Mouse (Mus musculus): ENCODE measurements around the gene Flrt1.

Gene Flrt1

GRCm38 (mm10) chr19:7105544-7105943 is at the start of gene Flrt1:
TSS of gene Flrt1 (minus strand) at chr19:7105729.
- DNase-seq, result no peak

DNA sequence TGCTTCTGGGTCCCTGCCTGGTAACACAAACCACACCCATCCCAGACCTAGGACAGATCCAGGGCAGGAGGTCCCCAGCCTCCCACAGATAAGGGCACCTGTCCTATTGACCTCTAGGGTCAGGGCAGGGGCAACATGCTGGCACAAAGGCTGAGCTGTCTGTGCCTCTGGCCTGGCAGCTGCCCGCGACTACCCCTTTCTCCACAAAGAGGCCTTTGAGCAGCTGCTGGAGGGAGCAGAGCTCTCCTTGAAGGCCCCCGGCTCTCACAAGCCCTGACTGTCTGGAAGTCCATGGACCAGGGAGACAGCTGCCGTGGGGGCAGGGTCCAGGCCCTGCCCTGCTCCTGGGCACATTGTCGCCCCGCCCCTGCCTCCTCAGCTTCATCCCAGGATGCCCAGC is 49.7 kb upstream of the Flrt1 start:
- DNase-seq, result peak in 1 of 2 experiments; percentile 31

GRCm38 (mm10) chr19:7153232-7153631 is 47.7 kb upstream of the Flrt1 start:
- no peak for DNase-seq

DNA sequence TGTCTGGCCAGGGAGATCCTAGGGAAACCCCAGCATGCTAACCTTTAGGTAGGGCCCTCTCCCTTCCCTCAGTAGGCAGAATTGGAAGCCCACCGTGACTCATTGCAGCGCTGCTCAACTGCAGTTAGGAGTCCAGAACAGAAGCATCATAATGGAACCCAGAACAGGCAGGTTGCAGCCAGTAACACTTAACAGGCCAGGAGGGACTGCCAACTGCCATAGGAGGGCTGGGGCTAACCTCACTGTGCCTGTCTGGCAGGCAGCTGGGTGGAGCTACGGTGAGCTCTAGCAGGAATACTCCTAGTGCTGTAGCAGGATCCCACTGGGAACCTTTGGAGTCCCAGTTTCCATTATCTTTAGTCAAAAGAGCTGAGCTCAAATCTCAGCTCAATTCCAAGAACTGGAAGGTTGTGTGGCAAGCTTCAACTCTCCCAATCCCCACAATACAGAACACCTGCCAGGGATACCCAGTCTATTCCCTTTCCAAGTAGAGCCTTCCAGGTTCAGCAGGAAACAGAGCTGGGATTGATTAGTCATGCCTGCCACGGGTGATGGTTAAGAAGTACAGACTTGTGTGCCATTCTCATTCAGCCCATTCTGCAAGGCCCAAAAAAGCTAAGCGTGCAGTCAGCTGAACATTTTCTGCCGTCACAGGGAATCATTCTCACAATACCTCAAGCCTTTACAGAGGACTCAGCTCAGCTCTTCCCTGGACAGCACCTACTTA is 46.6 kb upstream of the Flrt1 start:
- no peak for DNase-seq

GRCm38 (mm10) chr19:7151300-7151926 is 45.9 kb upstream of the Flrt1 start:
- DNase-seq, result no peak

GRCm38 (mm10) chr19:7149158-7149685 is 43.7 kb upstream of the Flrt1 start:
- no peak for DNase-seq

- DNase-seq, result no peak
Observed at GRCm38 (mm10) chr19:7148541-7149085, 43.1 kb upstream of the Flrt1 start.

DNA sequence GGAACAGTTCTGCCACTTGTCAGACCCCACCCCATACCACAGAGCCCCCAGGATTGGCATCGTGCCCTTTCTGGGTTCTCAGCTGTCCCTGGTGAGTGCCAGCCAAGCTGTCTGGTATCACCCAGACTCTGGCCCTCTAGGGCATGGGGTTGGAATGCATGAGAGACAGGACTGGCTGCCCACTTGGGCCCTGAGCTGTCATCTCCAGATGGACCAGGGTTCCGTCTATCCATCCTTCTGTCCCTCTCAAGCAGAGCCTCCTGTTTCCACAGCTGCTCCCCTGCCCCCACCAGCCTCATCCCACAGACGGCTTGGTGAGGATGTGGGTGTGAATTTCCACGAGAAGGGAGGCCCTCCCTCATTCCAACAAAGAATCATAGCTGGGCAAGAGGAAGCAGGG is 42.6 kb upstream of the Flrt1 start:
- DNase-seq, result no peak

- no peak for DNase-seq
Observed at GRCm38 (mm10) chr19:7146376-7146775, 40.8 kb upstream of the Flrt1 start.

GRCm38 (mm10) chr19:7144458-7144857 is 38.9 kb upstream of the Flrt1 start:
- no peak for DNase-seq

DNA sequence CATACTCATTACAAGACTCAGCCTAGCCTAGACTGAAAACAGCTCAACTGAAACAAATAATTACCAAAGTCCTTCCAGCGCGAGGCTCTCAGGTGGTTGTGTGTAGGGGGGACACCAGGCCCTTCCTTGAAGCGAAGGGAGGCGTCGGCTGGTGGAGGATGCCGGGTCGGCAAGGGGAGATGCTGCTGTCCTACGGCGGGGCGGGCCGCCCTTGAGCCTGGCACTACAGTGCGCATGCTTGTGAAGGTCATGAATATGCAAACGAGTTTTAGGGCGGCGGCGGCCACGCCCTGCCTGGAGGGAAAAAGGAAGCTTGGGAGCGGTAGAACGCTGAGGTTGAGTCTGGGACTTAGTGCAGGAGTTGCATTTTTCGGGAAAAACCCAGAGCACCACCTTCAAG is 38.3 kb upstream of the Flrt1 start:
- peak; percentile 70 to 78 for DNase-seq

- DNase-seq, result no peak
Observed at GRCm38 (mm10) chr19:7142207-7142915, 36.8 kb upstream of the Flrt1 start.

DNA sequence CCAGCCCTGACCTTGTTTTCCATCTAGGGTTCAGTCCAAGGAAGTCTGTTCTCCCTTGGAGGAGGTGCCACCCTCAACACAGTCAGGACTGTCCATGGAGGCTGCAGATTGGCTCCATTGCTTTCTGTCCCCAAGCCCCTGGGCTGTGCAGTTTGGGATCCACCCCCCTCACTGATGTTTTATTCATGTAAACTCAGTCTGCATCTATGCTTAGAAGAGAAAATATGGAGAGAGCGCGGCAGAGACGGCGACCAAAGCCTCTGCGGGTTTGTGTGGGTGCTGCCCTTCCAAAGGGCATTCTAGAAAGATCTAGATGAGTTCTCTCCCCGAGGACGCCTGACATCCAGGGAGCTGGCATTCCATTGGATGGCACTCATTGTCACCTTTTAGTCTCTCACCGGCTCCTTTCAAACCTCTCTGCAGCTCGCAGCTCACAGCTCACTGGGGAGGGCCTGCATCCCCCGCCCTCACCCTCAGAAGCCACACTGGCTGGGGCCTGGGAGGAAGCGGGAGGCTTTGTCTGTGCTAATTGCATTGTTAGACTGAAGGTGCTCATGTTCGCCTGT is 35.4 kb upstream of the Flrt1 start:
- DNase-seq, result no peak

GRCm38 (mm10) chr19:7140373-7140772 is 34.8 kb upstream of the Flrt1 start:
- no peak for DNase-seq

- DNase-seq, result peak in 1 of 2 experiments; percentile 46
Observed at GRCm38 (mm10) chr19:7139321-7139720, 33.8 kb upstream of the Flrt1 start.

- no peak for DNase-seq
Observed at GRCm38 (mm10) chr19:7138327-7138726, 32.8 kb upstream of the Flrt1 start.

DNA sequence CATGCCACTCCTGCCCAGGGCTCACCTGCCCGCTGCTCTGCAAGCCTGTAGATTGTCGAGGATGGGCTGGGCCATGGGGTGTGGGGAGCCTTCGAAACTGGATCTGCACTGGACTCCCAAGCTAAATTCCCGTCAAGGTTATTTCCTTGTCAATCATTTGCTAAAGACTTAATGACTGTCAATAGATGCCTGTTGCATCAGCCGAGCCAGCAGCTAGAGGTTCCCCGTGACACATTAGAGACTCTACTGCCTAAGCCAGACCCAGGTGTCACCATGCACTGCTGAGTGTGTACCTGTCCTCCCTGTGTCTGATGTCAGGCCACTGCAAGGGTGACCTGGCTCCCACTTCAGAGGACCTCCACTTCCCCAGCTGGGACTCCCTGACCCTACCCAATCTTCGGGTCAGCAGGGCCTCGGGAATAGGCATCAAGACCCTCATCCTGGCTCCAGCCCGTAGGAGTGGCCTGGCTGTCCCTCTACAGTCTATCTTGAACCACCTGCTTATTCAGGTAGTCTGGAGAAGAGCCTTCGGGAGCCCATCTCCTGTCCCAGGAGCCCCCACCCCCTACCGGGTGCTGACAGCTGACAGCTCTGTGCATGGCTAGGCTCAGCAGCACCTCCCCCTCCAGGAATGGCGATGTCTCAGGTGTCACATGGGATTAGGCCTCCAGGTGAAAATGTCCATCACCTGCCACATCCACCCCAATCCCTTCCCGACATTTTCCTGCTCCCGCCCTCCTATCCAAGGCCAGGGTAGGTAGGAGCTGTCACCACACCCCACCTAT is 31.4 kb upstream of the Flrt1 start:
- DNase-seq, result peak; percentile 72 to 89

- DNase-seq, result peak; percentile 71 to 81
Observed at GRCm38 (mm10) chr19:7136016-7136415, 30.5 kb upstream of the Flrt1 start.

DNA sequence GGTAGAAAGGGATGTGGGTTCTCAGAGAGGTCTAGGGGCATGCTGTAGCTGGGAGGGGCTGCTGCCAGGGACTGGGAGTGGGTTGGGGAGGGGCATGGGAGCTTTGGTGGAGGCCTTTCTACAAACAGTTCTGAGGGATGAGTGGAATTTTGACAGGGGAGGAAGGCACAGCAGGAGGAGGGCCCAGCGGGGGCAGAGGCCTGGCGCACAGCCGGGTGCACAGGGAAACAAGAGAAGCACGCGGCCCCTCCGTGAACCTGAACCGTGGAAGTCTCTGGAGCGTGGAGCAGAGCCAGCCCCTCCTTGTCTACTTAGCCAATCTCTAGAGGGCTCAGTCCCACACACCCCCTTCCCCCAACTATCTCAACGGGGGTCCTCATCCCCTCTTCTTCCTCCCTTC is 30.0 kb upstream of the Flrt1 start:
- DNase-seq, result peak; percentile 86 to 87

DNA sequence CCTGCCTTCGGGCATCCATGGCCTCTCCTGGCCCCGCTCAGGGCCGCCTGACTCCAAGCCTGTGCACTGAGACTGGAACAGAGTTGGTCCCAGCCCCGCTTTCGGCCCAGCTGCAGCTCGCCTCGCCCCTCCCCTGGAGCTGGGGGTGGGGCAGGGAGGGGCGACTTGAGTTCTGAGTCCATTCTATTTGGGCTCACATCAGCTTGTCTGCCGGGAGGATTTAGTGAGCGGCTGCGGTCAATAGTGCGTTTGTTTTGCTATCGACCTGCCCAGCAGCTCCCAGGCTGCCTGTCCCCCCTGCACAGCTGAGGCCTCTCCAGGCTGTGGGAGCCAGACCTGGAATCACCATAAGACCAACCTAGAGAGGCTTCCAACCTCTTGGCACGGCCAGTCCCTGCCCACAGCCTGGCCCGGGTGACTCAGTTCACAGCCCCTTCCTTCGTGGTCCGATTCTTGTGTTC is 29.1 kb upstream of the Flrt1 start:
- DNase-seq, result peak; percentile 56 to 76

GRCm38 (mm10) chr19:7133436-7133835 is 27.9 kb upstream of the Flrt1 start:
- no peak for DNase-seq

GRCm38 (mm10) chr19:7130317-7130716 is 24.8 kb upstream of the Flrt1 start:
- no peak for DNase-seq

Data from kidney, adult 8-10 months (tissue).